Mouse (Mus musculus) layer of hippocampus, adult 11-12 months (tissue): ENCODE results near the gene Ccdc24.

Experiments
- DNase-seq: peaks from one replicate; pipeline ENCODE4 v3.0.0; 2022; ENCODE audit warnings: low spot score

Ccdc24 gene

DNA sequence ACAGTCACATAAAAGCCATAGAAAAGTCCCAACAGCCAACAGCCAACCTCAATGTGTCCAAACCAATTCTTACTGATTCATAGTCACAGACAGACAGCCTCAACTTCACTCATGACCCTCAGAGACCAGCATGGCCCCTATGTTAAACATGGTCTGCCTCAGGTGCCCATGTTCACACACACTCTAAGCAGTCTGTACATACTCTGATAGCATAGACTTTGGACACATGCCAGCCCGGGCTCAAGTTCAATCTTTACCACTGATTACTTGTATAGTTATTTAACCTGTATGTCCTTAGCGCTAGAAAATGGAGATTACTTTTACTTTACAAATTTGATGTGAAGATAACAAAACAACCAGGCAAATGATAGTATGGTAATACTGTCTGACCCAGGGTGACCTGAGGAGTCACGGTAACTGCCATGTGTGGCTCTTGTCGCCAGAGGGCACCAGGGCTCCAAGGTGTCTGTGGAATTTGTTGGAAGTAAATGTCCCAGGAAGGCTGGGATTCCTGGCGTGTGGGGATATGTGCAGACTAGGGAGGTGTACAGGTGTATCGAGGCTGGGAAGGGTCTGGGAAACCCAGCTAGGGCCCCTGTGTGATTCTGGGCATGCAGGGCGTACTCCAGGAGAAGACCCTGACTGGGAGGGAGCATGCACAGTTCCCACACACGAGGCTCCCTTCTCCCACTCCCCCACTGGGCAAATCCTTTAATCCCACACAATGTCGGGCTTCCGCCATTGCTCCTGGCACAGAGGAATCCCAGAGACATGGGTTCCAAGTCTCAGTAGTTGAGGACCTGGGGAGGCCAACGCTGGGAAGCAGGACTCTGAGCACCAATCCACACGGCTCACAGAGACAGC lies 42.9 kb downstream of the Ccdc24 start:
- peak; percentile 71 for DNase-seq

DNA sequence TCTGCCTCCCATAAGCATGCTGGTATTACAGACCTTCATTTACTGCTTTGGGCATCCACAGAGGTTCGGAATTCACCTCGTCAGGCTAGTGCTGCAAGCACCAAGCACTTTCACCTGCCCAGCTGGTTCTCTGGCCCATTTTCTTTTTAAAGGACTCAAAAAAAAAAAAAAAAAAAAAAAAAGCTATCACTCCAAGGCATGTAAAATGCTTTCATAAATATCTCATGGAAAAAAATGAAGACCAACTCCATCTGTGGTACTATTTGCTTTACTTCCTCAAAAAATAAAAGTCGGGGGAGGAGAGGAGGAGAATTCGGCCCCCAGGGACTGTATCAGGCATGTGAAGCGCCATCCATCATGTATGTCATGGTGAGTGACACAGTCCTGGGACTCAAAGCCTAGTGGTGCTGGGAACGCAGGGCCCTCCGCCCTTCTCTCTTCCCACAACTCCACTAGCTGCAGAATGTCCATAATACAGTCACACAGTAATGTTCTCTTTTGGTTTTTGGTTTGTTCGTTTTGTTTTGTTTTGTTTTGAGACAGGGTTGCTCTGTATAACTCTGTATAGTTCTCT lies 43.7 kb downstream of the Ccdc24 start:
- no peak for DNase-seq

DNA sequence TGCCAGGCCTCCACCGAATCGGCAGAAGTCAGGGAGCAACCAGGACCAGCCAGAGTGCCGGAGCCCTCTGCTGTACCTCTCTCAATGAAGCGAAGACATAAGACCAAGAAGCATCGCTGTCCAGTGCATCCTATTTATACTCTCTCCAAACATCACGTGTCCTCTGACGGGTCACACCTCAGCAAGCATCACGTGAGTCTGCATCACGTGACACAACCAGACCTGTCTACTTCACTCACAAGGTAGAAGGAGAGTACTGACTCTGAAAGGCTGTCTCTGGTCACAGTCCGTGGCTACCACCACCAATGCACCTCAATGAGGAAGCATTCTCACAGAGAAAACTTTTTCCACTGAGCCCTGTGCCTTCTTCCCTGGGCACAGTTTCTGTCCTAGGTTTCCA lies 54.3 kb downstream of the Ccdc24 start:
- no peak for DNase-seq

DNA sequence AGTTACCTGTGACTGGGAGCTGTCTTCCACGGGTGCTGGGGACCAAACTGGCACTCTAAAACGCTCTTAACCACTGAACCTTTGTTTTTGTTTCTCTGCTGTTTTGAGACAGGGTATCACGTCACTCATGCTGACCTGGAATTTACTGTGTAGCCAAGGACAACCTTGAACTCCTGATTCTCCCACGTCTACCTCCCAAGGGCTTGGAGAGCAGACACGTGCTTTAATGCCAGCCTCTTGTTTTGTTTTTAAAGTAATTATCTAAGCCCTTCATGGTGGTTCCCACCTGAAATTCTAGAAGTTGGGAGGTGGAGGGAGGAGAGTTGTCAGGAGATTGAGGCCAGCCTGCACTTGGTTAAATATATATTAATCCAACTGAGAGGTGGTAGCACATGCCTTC lies 55.6 kb downstream of the Ccdc24 start:
- DNase-seq: no peak
